Mouse (Mus musculus): ENCODE results near the gene Sipa1l2.

Sipa1l2 gene

DNA sequence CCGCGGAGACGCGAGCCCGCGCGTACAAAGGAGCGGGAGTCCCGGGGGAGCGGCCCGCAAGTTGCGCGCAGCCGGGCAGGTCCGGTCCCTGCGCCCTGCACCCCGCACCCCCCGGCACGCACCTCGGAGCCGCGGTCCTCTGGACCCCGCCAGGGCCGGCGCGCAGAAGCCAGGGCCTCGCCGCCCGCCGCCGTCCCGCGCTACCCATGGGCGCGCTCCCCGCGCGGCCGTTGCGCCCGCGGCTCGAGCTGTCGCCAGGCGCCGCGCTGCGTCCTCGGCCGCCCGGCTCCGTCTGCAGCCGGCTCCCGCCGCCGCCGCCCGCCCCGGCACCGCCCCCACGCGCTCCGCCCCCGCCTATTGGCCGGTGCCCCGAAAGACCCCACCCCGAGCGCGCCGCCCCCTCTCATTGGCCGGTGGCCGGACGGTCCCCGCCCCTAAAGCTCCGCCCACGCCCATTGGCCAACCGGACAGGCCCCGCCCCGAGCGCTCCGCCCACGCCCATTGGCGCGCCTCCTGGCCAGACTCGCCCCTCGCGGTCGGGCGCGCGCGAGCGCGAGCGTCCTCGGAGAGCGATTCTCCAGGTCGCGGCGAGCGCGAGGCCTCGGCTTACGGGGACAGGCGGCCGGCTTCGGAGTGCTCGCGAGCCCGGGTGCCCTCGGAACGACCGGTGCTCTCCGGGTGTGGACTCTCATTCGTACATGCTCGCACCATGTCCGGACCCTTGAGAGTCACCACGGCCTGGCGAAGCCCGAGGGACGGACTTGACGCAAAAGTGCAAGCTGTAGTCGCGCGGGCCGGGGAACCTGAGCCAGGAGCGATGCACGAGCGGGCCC lies at the start of gene Sipa1l2:
TSS of gene Sipa1l2 (minus strand) at position 276 of the 833 bp plus-strand sequence.
- peak; percentile 96 to 98 for DNase-seq (ENCODE audit: low spot score in 2 of 2)

DNA sequence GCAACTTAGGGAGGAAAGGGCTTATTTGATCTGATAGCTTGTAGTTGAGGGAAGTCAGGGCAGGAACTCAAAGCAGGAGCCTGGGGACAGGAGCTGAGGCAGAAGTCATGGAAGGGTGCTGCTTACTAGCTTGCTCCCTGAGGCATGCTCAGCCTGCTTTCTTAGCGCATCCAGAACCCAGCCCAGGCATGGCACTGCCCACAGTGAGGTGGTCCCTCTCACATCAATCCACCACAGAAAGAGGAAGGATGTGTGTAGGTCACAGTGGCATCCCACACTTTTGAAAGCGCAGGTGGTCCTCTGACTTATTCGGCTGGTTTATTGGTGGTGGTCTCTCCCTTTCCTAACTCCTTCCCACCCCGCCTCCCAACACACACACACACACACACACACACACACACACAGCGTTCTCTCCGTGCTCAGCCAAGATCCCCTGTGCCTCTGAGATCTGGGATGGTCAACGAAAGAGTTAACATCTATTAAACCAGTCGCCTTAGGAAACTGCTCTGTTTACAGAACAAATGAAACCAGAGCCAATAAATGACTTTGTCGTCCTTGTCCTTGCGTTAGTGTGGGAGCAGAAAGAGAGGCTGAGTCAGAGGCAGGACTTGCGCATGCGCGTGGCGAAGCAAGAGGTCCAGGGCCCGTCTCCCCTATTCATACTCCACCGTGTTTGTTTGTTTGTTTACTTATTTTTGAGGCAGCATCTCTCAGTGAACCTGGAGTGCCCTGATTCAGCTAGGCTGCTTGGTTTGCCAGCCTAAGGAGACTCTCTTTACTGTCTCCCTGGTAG lies 49.1 kb upstream of the Sipa1l2 start:
- DNase-seq (ENCODE audit: low spot score in 2 of 2): no peak

DNA sequence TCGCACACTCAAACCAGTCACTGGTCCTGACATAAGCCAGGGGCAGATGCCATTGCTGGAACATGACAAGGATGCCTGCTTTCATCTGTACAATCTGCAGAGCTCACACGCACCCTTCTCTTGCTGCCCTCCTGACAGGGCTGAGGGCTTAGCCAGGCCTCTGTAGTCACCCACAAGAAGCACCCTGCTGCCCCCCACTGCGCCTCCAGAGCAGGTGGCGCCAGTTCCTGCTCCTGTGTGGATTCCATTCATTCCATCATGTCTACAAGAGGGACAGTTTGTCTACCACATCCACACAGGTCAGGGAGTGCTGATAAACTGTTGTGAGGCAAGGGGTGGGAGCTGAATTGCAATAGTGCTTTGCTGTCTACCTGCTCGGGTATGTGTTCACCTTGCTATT lies 47.3 kb upstream of the Sipa1l2 start:
- no peak for DNase-seq (ENCODE audit: low spot score in 2 of 2)

DNA sequence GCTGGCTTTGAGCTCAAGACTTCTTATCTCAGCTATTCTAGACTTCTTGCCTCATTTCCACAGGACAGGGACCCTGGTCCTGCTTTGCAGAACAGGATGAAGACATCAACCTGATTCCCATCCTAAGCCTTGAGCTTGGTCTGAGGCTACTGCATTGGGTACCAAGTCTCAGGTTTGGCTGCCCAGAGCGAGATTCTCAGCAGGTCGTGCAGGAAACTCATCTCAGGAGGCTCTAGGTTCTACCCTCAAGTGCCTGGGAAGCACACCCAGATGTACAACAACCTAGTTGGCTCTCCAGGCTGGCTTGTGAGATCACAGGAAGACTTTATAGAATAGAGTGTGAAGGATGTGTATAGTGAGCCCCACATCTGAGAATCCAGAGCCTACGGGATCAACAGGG lies 46.4 kb upstream of the Sipa1l2 start:
- DNase-seq (ENCODE audit: low spot score in 2 of 2): no peak

DNA sequence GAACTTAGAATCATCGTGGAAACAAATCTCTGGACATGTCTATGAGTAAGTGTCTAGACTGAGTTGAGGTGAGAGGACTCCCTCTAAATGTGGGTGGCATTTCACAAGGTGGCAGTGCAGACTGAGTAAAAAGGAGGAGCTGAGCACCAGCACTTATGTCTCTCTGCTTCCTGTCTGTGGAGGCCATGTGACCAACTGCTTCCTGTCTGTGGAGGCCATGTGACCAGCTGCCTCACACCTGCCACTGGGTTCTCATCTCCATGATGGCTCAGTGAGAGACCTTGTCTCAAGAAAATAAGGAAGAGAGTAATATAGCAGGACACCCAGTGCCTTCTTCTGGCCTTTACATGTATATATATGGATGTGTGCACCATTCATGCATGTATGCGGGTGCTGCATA lies 43.9 kb upstream of the Sipa1l2 start:
- DNase-seq (ENCODE audit: low spot score in 2 of 2): no peak

DNA sequence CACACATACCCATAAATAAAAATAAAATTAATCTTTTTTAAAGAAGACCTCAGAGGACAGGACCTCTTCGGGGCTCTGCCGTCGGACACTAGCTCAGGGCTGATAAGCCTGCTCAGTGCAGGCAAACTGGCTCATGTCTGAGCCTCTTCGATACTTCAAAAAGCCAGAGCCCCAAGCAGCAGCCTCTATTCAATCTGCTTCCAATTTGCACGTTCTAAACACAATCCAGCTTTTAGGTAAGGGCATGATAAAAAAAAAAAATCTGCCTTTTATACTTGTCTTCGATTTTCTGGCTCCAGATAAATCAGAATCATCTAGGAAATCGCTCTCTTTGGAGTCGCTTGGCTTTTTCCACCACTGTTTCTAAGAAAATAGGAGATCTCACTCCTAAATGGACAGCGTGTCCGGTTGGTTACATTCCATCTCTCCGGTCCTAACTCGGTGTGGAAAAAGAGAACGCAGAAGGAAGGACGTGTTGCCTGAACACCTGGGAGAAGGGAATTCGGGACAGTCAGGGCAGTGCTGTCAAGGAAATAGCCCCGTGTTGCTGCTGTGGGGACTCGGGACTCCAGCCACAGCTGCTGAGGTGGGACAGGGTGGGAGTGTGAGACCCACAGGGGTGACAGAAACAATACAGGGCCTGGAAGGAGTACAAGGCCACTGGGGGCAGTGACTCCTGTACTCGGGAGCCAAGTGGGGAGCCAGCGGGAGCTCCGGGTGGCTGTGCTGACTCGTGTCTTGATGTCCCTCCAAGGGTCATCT lies 42.4 kb upstream of the Sipa1l2 start:
- no peak for DNase-seq (ENCODE audit: low spot score in 2 of 2)

DNA sequence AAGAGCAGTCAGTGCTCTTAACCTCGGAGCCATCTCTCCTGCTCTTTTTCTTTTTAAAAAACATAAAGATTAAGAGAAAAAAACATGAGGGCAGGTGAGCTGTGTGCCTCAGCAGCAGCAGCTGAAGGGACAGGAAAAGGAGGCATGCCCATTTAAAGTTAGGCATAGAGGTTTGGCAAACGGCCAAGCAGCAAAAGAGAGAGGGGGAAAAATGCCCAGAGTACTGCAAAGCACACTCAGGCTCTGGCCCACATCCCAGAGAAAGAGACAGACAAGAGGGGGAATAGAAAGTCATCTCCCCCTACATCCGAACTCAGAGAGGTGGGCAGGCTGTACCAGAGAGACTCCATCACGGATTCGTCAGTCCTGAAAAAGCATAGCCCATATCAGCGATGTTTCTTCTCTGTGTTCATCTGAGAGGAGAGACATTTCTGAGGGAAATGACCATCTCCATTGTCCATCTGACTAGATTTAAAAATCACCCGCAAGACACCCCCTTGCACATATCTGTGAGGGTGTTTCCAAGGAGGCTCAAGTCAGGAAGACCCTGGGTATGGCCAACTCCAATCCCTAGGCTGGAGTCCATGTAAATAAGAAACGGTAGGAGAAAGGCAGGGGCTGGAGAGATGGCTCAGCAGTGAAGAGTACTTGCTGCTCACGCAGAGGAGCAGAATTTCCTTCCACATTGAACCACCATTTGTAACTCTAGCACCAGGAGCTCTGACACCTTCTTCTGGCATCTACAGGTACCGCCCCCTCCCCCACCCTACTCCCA lies 41.6 kb upstream of the Sipa1l2 start:
- DNase-seq (ENCODE audit: low spot score in 2 of 2): no peak

DNA sequence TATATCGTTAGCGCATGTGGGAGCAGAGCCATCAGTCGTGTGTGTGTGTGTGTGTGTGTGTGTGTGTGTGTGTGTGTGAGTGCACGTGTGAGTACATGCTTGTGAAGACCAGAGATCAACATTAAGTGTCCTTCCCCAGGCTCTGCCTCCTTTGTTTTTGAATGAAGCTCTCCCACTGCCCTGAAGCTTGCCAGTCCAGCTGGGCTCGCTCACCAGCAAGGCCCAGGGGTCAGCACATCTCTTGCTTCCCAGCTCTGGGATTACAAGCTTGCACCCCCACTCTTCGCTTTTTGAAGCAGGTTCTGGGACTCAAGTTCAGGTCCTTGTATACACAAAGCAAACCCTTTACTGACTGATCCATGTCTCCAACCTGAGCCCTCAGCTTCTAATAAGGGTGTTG lies 40.1 kb upstream of the Sipa1l2 start:
- DNase-seq (ENCODE audit: low spot score in 2 of 2): no peak

DNA sequence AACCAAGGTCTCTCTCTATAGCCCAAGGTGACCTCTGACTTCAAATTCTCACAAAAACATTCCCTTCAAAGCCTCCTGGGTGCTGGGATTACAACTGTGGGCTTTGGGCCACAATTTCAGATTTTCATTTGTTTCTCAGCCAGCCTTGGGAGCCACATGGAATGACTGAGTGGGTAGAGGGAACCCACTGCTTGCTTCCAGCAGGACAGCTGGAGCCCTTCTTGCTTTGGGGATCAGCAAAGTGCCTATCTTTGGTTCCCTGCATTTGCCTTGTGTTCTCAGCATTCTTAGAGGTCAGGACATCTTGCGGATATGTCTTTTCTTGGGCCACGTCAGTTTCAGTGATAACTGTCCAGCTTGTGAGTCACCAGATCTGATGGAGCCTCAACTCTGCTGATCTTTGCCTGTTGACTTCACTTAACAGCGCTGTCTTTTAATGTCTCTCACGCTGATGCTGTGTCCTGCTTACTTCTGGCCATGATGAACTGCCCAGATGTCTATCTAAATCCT lies 38.2 kb upstream of the Sipa1l2 start:
- no peak for DNase-seq (ENCODE audit: low spot score in 2 of 2)

DNA sequence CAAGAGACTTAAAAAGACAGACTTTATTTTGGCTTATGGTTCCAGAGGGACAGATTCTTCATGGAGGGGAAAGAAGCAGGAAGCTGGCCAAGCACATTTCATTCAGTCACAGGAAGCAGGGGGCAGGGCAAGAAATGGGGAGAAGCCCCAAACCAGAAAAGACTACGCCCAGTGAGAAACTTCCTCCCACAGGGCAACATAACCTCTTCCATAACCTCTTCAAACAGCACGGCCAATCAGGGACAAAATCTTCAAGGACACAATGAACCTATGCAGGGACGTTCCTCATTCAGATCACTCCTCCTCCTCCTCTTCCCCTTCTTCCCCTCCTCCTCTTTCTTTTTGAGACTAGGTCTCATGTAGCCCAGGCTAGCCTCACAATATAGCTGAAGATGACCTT lies 37.3 kb upstream of the Sipa1l2 start:
- no peak for DNase-seq (ENCODE audit: low spot score in 2 of 2)

DNA sequence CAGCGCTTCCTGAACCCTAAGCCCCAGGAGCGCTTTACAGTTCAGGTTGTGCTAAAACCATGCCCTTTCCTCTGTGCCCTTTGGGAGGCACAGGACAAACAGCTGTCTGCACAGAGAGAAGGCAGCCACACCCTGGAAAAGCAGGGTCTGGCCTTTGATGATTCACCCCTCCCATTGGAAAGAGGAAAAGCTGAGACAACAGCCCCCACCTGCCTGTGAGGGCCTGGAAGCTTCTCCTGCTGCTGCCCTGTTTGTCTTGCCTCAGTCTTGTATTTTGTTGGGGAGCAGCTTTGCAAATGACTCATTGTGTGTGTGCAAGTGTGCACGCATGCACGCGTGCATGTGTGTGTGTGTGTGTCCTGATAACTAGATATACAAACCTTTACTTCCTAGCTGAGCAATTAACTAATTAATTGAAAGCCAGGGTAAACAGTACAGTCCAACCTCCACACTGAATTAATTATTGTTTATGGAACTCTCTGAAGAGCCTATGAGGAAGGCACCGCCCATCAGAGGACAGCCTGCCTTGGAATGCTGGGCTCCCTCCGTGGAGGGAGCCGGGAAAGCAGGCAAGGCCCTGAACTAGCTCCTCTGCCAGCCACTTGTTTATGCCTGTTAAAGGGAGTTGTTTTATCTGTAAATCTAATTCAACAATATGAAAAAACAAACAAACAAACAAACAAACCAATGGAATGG lies 35.4 kb upstream of the Sipa1l2 start:
- DNase-seq (ENCODE audit: low spot score in 2 of 2): no peak

DNA sequence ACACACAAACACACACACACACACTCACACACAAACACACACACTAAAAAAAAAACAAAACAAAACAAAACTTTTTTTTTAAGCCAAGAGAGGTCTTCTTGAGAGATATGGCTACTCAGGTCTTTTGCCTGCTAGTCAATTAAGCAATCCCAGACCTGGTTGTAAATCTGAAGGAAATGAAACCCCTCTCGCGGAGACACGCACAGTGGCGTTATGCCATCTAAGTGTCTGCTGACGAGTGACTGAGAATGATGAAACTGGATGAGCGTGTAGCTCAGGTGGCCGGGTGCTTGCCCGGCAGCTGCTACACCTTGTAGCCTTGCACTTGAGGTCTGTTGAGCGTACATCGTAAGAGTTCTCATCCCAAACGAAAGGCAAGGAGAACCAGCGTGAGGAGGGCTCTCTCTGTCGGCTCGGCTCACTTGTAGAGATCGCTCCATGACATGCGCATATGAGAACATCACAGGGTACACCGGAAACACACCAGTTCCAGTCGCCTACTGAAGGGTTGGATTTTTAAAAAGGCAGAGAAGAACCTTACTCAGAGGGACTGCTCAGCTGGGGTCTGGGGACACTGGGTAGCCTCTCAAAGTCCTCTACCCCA lies 34.7 kb upstream of the Sipa1l2 start:
- no peak for DNase-seq (ENCODE audit: low spot score in 2 of 2)

DNA sequence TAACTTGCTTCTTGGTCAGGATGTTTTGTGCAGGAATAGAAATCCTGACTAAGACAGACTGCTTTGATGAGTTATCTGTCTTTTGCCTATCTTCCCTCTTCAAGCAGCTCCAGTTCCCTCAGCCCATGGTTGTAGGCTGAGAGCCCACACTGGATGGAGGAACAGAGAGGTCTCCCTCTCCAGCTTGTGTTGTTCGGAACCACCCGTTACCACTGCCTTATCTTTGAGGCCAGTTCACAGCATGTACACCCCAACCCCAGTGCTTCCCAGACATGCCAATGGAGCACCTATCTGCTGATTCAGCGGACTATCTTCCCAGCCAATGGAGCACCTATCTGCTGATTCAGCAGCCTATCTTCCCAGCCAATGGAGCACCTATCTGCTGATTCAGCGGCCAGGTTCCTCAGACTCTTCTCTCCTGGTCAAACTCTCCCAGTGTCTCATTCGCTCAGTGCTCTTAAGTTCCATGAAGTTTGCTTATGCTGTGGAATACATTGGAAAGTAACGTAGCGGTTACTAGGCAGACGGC lies 33.8 kb upstream of the Sipa1l2 start:
- DNase-seq (ENCODE audit: low spot score in 2 of 2): no peak

DNA sequence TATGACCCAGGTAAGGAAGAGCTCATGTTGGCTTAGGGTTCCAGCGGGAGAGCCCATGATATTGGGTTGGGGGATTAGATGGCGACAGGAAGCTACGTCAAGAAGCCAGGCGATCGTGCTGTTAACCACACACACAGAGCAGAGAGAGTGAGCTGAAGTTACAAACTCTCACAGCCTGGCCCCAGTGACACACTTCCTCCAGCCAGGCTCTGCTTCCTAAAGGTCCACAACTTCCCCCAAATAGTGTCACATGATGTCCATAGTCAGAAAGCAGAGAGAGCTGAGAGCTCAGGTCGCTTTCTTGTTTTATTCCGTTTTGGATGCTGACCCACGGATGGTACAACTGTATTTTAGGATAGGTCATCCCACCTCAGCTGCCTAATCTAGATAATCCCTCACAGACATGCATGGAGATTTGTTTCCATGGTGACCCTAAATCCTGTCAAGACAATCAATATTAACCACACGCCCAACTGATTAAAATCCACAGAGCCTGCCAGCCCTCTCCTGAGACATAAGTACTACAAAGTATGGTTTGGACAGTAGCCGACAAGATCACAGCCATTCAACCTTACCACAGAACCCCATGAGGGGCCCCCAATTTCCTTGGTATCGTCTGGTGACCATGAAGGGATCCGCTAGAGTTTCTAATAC lies 30.6 kb upstream of the Sipa1l2 start:
- no peak for DNase-seq (ENCODE audit: low spot score in 2 of 2)

DNA sequence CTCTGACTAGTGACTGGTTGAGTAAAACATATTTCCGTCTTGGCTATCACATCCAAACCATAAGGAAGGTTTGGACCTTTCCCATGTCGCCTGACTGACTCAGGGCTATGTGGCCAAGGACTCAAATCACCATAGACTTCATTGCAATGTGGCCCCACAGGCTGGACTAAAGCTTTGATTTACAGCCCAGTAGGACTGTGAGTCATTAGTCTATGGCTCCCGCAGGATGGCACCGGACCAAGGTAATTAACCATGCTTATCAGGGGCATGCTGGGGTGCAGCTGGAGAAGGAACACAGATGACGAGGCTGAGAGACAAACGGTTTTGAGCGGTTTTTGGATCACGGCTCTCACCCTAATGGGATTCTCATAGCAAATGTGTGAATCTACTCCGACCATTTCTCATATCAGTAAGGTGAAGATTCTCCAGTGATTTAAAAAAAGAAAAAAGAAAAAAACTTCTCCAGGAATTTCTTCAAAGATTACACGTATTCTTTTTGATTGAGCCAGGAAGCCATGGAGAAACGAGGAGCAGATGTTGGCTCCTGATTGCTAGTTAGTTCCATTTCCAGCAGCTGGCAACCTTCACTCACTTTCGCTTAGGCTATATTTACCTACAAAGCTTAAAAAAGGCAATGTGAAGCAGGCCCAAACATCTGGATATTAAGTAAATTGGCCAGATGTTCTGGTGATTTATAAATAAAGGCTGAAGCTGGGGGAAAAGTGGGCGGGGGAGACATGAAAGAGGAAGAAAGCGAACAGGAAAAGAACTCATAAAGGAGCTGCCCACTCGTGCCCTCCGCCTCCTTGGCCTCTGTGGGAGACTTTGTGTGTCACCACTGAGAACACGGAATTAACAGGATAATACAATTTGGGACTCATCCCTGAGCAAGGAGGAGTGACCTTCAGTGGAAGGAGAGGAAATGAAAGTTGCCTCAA lies 26.2 kb upstream of the Sipa1l2 start:
- DNase-seq (ENCODE audit: low spot score in 2 of 2): no peak

DNA sequence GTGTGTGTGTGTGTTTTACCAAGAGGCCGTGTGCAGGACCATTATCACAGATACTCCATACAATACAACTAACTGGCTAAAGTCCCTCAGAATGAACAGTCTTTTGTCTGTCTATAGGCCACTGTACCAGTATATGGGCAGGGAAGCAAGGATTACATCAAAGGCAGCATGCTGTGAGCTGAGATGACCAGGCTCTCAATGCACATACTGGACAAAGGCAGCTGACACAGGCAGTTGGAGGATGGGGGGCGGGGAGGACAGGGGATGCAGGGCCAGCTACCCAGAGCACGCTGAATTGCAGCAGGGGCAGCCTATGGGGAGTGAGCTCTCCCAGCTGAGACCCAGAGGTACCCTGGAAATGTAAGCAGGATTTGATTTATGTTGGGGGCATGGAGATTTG lies 20.8 kb upstream of the Sipa1l2 start:
- DNase-seq (ENCODE audit: low spot score in 2 of 2): no peak

DNA sequence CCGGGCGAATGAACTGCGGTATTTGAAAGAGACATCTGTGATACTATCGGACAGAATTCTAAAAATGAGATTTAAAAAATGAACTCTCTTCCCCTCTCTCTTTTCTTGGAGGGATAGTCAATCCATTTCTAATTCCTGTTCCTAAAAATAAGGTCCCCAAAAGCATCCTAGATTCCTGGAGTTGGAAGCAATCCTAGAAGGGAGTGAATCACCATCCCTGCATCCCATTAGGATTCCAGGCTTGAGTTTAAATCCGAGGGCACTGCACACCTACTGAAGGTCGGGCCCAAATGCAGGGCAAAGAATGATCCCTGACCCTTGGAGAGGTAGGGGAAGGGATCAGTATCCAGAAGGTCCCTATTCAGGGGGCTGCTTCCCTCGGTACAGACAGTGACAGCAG lies 17.0 kb upstream of the Sipa1l2 start:
- no peak for DNase-seq (ENCODE audit: low spot score in 2 of 2)

DNA sequence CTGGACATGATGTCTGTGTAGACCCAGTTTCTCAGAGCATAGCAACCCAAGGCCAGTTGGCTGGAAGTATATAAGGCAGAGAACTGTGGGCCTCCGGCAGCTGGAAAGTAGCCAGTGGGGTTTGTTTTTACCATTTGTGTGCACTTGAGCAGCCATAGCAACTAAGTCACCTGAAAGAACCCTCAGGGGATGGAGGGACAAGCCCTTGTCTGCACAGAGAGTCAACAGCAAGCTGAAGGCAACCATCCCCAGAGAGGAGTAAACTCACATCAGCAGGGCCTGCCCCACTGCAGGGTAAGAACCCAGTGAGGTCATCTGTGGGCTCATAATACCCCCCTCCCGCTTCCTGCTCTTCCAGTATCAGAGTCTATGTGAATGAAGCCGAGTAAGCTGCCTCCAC lies 14.7 kb upstream of the Sipa1l2 start:
- DNase-seq (ENCODE audit: low spot score in 2 of 2): no peak

All from spleen, postnatal 14 days (tissue).